Mouse (Mus musculus): ENCODE measurements around the gene Nf2.

- TF ChIP-seq MYOG (IDR thresholded peaks at IDR 0.05; ENCODE audit: control insufficient read depth in 1 of 3, insufficient read depth in 1 of 3, insufficient read length in 2 of 3, low read depth in 2 of 3): no peak
- no peak for TF ChIP-seq POLR2A (IDR thresholded peaks at IDR 0.05; ENCODE audit: insufficient read length, low read depth)
Observed at GRCm38 (mm10) chr11:4750263-4750662, 99.1 kb downstream of the Nf2 start.

All from myocyte (in vitro differentiated cells).